Mouse (Mus musculus) ES-E14 (cell line): ENCODE data around the gene Golga4. TPM values are rescaled to one million over a fixed set of nuclear protein-coding genes. Genes with fewer than 3 reads are reported as not detected.

Experiments
- DNase-seq: peaks from one replicate; pipeline ENCODE4 v3.0.0-alpha.2; 2013; ENCODE audit warnings: low read depth, low spot score
- H3K27ac ChIP-seq: 2 replicates; pipeline ENCODE4 v1.5.1; 2012; ENCODE audit warnings: low read depth, mild to moderate bottlenecking, low read length, moderate library complexity, mixed read lengths; ENCODE audit not compliant: poor library complexity, insufficient read depth, severe bottlenecking
- H3K36me3 ChIP-seq: 2 replicates; pipeline ENCODE4 v1.6.1; 2012; ENCODE audit warnings: mild to moderate bottlenecking, low read length, moderate library complexity, mixed read lengths; ENCODE audit not compliant: control insufficient read depth, poor library complexity, insufficient read depth, severe bottlenecking
- H3K4me1 ChIP-seq, 2 experiments: fragments of 150-350 bp in 1 of 2; sonication (generic) in 1 of 2; 2 replicates each; pipeline ENCODE4 v1.6.1; 2012; ENCODE audit warnings: low read length in 2 of 2, mild to moderate bottlenecking in 1 of 2, mixed read lengths in 1 of 2; ENCODE audit not compliant: control insufficient read depth in 2 of 2, insufficient read depth in 2 of 2, poor library complexity in 1 of 2
- H3K4me3 ChIP-seq, 2 experiments: fragments of 150-350 bp in 1 of 2; sonication (generic) in 1 of 2; 2 replicates each; pipeline ENCODE4 v1.5.1; 2012; ENCODE audit warnings: low read length in 2 of 2, low read depth in 1 of 2, mild to moderate bottlenecking in 1 of 2, mixed read lengths in 1 of 2; ENCODE audit not compliant: insufficient read depth in 1 of 2, poor library complexity in 1 of 2, severe bottlenecking in 1 of 2
- H3K9ac ChIP-seq: 2 replicates; pipeline ENCODE4 v1.6.1; 2012; ENCODE audit warnings: low read depth, mild to moderate bottlenecking, low read length, mixed read lengths; ENCODE audit not compliant: poor library complexity, insufficient read depth, severe bottlenecking
- H3K9me3 ChIP-seq: fragments of 150-350 bp; sonication (generic); 2 replicates; pipeline ENCODE4 v1.6.1; 2012; ENCODE audit warnings: low read depth, mild to moderate bottlenecking, low read length; ENCODE audit not compliant: control insufficient read depth, insufficient read depth
- CHD2 ChIP-seq: IDR thresholded peaks from 2 replicates; pipeline ENCODE4 v1.6.1; 2014; ENCODE audit warnings: mild to moderate bottlenecking, low read depth, low read length, inconsistent platforms
- HCFC1 ChIP-seq: IDR thresholded peaks from 2 replicates; pipeline ENCODE4 v1.6.1; 2012; ENCODE audit warnings: low read length, inconsistent platforms, borderline replicate concordance; ENCODE audit not compliant: insufficient read depth
- MAFK ChIP-seq: IDR thresholded peaks from 2 replicates; pipeline ENCODE4 v1.6.1; 2014; ENCODE audit warnings: mild to moderate bottlenecking, low read depth, low read length, inconsistent platforms; ENCODE audit not compliant: insufficient read depth
- ZC3H11A ChIP-seq: IDR thresholded peaks from 2 replicates; pipeline ENCODE4 v1.6.1; 2012; ENCODE audit warnings: low read depth, mild to moderate bottlenecking, inconsistent platforms, low read length, borderline replicate concordance
- ZNF384 ChIP-seq: IDR thresholded peaks from 2 replicates; pipeline ENCODE4 v1.6.1; 2012; ENCODE audit warnings: low read depth, low read length, inconsistent platforms
- in situ Hi-C, 2 experiments: fragments of 600-800 bp; cut with MboI; formaldehyde crosslinking; loops; one replicate each; pipeline ENCODE4 v1.15.1; 2025; ENCODE audit warnings: low sequenced_read_pairs in 2 of 2, inconsistent platforms in 1 of 2; ENCODE audit not compliant: unreplicated experiment in 2 of 2
- total RNA-seq: library from RNA; depleted of rRNA; stranded (reverse); fragments of 300-350 nt; gene quantifications from 2 replicates; pipeline ENCODE4 v1.2.3, GENCODE M21; 2012

Golga4 gene
- total RNA-seq, 1 experiment = 73.3 TPM

GRCm38 (mm10) chr9:118582757-118583156, 76.7 kb downstream of the Golga4 start:
- in situ Hi-C loops = loop anchor here (10.0 to 25.0 kb wide), 2 partner anchors 322 to 330 kb away; no protein-coding TSS in a partner anchor
- no peak for DNase-seq
- peaks cover 13% of the 10 kb centered on the region for H3K36me3 ChIP-seq
- no peak overlapping the region for H3K4me3 ChIP-seq
- TF ChIP-seq CHD2 (no peak), ZC3H11A (no peak), ZNF384 (no peak), HCFC1 (no peak), MAFK (no peak)
- H3K27ac ChIP-seq = no peak overlapping the region
- H3K4me1 ChIP-seq = peaks cover 0 to 12% of the 10 kb centered on the region in 2 experiments; a peak in 1 of 4 replicates
- no peaks in the 10 kb centered on the region for H3K9me3 ChIP-seq
- no peak overlapping the region for H3K9ac ChIP-seq

- no peak for DNase-seq
- H3K9ac ChIP-seq = no peak overlapping the region
- no peak overlapping the region for H3K4me3 ChIP-seq
- H3K27ac ChIP-seq = no peak overlapping the region
- no peaks in the 10 kb centered on the region for H3K9me3 ChIP-seq
- TF ChIP-seq HCFC1 (no peak), ZNF384 (no peak), MAFK (peak; percentile 48; the same call in 1 of the 2 replicates), ZC3H11A (no peak), CHD2 (no peak)
- peaks cover 8% of the 10 kb centered on the region for H3K36me3 ChIP-seq
- peaks cover 0 to 13% of the 10 kb centered on the region in 2 experiments; a peak in 1 of 4 replicates for H3K4me1 ChIP-seq
- in situ Hi-C loops = loop anchor here (10.0 to 25.0 kb wide), 2 partner anchors 320 to 327 kb away; no protein-coding TSS in a partner anchor
Measured at GRCm38 (mm10) chr9:118584838-118585237, 78.8 kb downstream of the Golga4 start.

GRCm38 (mm10) chr9:118585998-118586397, 79.9 kb downstream of the Golga4 start:
- TF ChIP-seq MAFK = no peak
- TF ChIP-seq ZNF384 = no peak
- TF ChIP-seq CHD2 = no peak
- TF ChIP-seq HCFC1 = no peak
- TF ChIP-seq ZC3H11A = no peak

GRCm38 (mm10) chr9:118587115-118587514, 81.0 kb downstream of the Golga4 start:
- in situ Hi-C loops = loop anchor here (10.0 to 25.0 kb wide), 2 partner anchors 318 to 325 kb away; no protein-coding TSS in a partner anchor
- no peak overlapping the region for H3K9ac ChIP-seq
- no peak overlapping the region for H3K4me3 ChIP-seq
- DNase-seq = no peak
- H3K4me1 ChIP-seq = peaks cover 0 to 11% of the 10 kb centered on the region in 2 experiments; a peak in 1 of 4 replicates
- TF ChIP-seq MAFK (no peak), ZNF384 (no peak), CHD2 (no peak), HCFC1 (no peak), ZC3H11A (no peak)
- H3K27ac ChIP-seq = no peak overlapping the region
- peaks cover 6% of the 10 kb centered on the region for H3K36me3 ChIP-seq
- no peaks in the 10 kb centered on the region for H3K9me3 ChIP-seq

More at GRCm38 (mm10) chr9:118585998-118586397, 79.9 kb downstream of the Golga4 start:
- DNase-seq = no peak
- Histone ChIP-seq H3K9me3 (no peaks in the 10 kb centered on the region), H3K27ac (no peak overlapping the region), H3K9ac (no peak overlapping the region), H3K4me3 (no peak overlapping the region), H3K4me1 (peaks cover 0 to 13% of the 10 kb centered on the region in 2 experiments; a peak in 1 of 4 replicates), H3K36me3 (peaks cover 8% of the 10 kb centered on the region)
- in situ Hi-C loops = loop anchor here (10.0 to 25.0 kb wide), 2 partner anchors 319 to 326 kb away; no protein-coding TSS in a partner anchor
